Mouse (Mus musculus) CH12.LX (cell line): Measurements from ENCODE around the gene Smim24. TPM values are rescaled to one million over a fixed set of nuclear protein-coding genes. Genes with fewer than 3 reads are reported as not detected.

Experiments
- DNase-seq: peaks from one replicate; pipeline ENCODE4 v3.0.0-alpha.2; 2013; ENCODE audit errors: extremely low read depth
- H3K27ac ChIP-seq: 2 replicates; pipeline ENCODE4 v1.5.1; 2012; ENCODE audit warnings: low read depth, mild to moderate bottlenecking, control low read depth, moderate library complexity; ENCODE audit not compliant: insufficient read depth
- H3K27me3 ChIP-seq: replicated peaks from 2 replicates; pipeline ENCODE3; 2012; ENCODE audit warnings: inconsistent platforms
- H3K36me3 ChIP-seq, 2 experiments: replicated peaks in 1 of 2; 2 replicates each; pipeline versions ENCODE3 to v1.6.1; 2012; ENCODE audit warnings: inconsistent platforms in 1 of 2, low read length in 1 of 2, mild to moderate bottlenecking in 1 of 2, mixed read lengths in 1 of 2, moderate library complexity in 1 of 2; ENCODE audit not compliant: control insufficient read depth in 1 of 2, insufficient read depth in 1 of 2
- H3K4me1 ChIP-seq, 2 experiments: 2 replicates each; pipeline ENCODE4 v1.6.1; 2012; ENCODE audit warnings: inconsistent platforms in 1 of 2, moderate library complexity in 1 of 2; ENCODE audit not compliant: insufficient read depth in 2 of 2, control insufficient read depth in 1 of 2
- H3K4me2 ChIP-seq: 2 replicates; pipeline ENCODE4 v1.6.1; 2012; ENCODE audit warnings: low read depth, mild to moderate bottlenecking, control low read depth; ENCODE audit not compliant: poor library complexity, insufficient read depth, severe bottlenecking
- H3K4me3 ChIP-seq, 3 experiments: fragments of 150-350 bp in 1 of 3; sonication (generic) in 1 of 3; replicated peaks in 1 of 3; 2 replicates each; pipeline versions ENCODE3 to v1.5.1; 2011 to 2012; ENCODE audit warnings: low read depth in 2 of 3, low read length in 2 of 3, mild to moderate bottlenecking in 2 of 3, moderate library complexity in 2 of 3, control low read depth in 1 of 3, improper control_type of control experiment in 1 of 3, inconsistent platforms in 1 of 3, mixed read lengths in 1 of 3; ENCODE audit not compliant: poor library complexity in 1 of 3
- H3K79me2 ChIP-seq: replicated peaks from 2 replicates; pipeline ENCODE4 v1.6.1; 2012; ENCODE audit warnings: mild to moderate bottlenecking, moderate library complexity; ENCODE audit not compliant: control insufficient read depth, poor library complexity, insufficient read depth, severe bottlenecking; ENCODE audit errors: extremely low read depth
- H3K9ac ChIP-seq: 2 replicates; pipeline ENCODE4 v1.6.1; 2012; ENCODE audit warnings: low read depth, mild to moderate bottlenecking, control low read depth, moderate library complexity; ENCODE audit not compliant: insufficient read depth
- H3K9me3 ChIP-seq: replicated peaks from 2 replicates; pipeline ENCODE3; 2012; ENCODE audit warnings: low read length, inconsistent platforms, mixed read lengths
- CHD1 ChIP-seq: IDR thresholded peaks from 2 replicates; pipeline ENCODE4 v1.6.1; 2012; ENCODE audit warnings: low read depth, low read length, improper control_type of control experiment, inconsistent platforms
- CTCF ChIP-seq, 2 experiments: IDR thresholded peaks in 1 of 2; conservative IDR thresholded peaks in 1 of 2; 2 replicates each; pipeline ENCODE4 v1.5.1; 2011 to 2012; ENCODE audit warnings: low read depth in 2 of 2, low read length in 2 of 2, improper control_type of control experiment in 1 of 2, inconsistent platforms in 1 of 2, mild to moderate bottlenecking in 1 of 2, moderate library complexity in 1 of 2
- EP300 ChIP-seq: IDR thresholded peaks from 2 replicates; pipeline ENCODE4 v1.6.1; 2011; ENCODE audit warnings: low read length, improper control_type of control experiment
- GABPA ChIP-seq: IDR thresholded peaks from 2 replicates; pipeline ENCODE4 v1.6.1; 2012; ENCODE audit warnings: low read depth, low read length, improper control_type of control experiment, inconsistent platforms; ENCODE audit not compliant: insufficient replicate concordance
- HCFC1 ChIP-seq: IDR thresholded peaks from 2 replicates; pipeline ENCODE4 v1.6.1; 2012; ENCODE audit warnings: low read depth, mild to moderate bottlenecking, inconsistent platforms, low read length, improper control_type of control experiment
- JUND ChIP-seq: conservative IDR thresholded peaks from 2 replicates; pipeline ENCODE4 v1.6.1; 2011; ENCODE audit warnings: low read depth, low read length, improper control_type of control experiment
- MAFK ChIP-seq: IDR thresholded peaks from 2 replicates; pipeline ENCODE4 v1.6.1; 2011; ENCODE audit warnings: low read length, improper control_type of control experiment; ENCODE audit not compliant: insufficient replicate concordance
- MAX ChIP-seq: IDR thresholded peaks from 2 replicates; pipeline ENCODE4 v1.6.1; 2011; ENCODE audit warnings: low read length, improper control_type of control experiment
- MEF2A ChIP-seq: IDR thresholded peaks from 2 replicates; pipeline ENCODE4 v1.6.1; 2014; ENCODE audit warnings: low read depth, mild to moderate bottlenecking, inconsistent platforms, low read length, improper control_type of control experiment, borderline replicate concordance
- MYC ChIP-seq: IDR thresholded peaks from 2 replicates; pipeline ENCODE4 v1.6.1; 2011; ENCODE audit warnings: low read depth, mild to moderate bottlenecking, improper control_type of control experiment, low read length
- NRF1 ChIP-seq: IDR thresholded peaks from 2 replicates; pipeline ENCODE4 v1.6.1; 2014; ENCODE audit warnings: low read depth, mild to moderate bottlenecking, inconsistent platforms, low read length, improper control_type of control experiment, moderate library complexity
- POLR2AphosphoS2 ChIP-seq: IDR thresholded peaks from 2 replicates; pipeline ENCODE4 v1.6.1; 2011; ENCODE audit warnings: low read depth, low read length, improper control_type of control experiment
- SIN3A ChIP-seq: IDR thresholded peaks from 2 replicates; pipeline ENCODE4 v1.6.1; 2012; ENCODE audit warnings: low read length, improper control_type of control experiment, inconsistent platforms
- SMC3 ChIP-seq: IDR thresholded peaks from 2 replicates; pipeline ENCODE4 v1.6.1; 2011; ENCODE audit warnings: low read depth, low read length, improper control_type of control experiment
- UBTF ChIP-seq: IDR thresholded peaks from 2 replicates; pipeline ENCODE4 v1.6.1; 2012; ENCODE audit warnings: low read depth, mild to moderate bottlenecking, inconsistent platforms, low read length, improper control_type of control experiment, moderate library complexity
- USF1 ChIP-seq: IDR thresholded peaks from 2 replicates; pipeline ENCODE4 v1.6.1; 2014; ENCODE audit warnings: low read depth, mild to moderate bottlenecking, inconsistent platforms, low read length, improper control_type of control experiment
- dilution Hi-C: fragments of 300-500 bp; cut with MboI; formaldehyde crosslinking; loops from 2 replicates; pipeline ENCODE4 v1.14.3; 2020; ENCODE audit warnings: low sequenced_read_pairs; ENCODE audit not compliant: extremely low pct_unique_long_range_greater_than_20kb, extremely low pct_ligation_motif_present
- in situ Hi-C: fragments of 300-500 bp; cut with MboI; formaldehyde crosslinking; loops from 3 replicates; pipeline ENCODE4 v1.14.3; 2019; ENCODE audit warnings: low sequenced_read_pairs, low pct_ligation_motif_present, low pct_unique_long_range_greater_than_20kb, mixed read lengths
- polyA plus RNA-seq: library from polyadenylated mRNA; unstranded; fragments of >175 nt; gene quantifications from 2 replicates; pipeline ENCODE4 v1.2.1, GENCODE M21; 2012; ENCODE audit warnings: low read depth; ENCODE audit not compliant: insufficient read length
- total RNA-seq, 2 experiments: library from RNA; depleted of rRNA; stranded (reverse); fragments of 300-350 nt in 1 of 2; fragments of >200 nt in 1 of 2; gene quantifications; 2 replicates each; pipeline ENCODE4 v1.2.3; 2012 to 2014

Smim24 gene
- total and polyA plus RNA-seq, 3 experiments = 0.13 to 0.64 TPM; not detected in 1

- TF ChIP-seq CHD1 (no peak), SIN3A (0 out of 2 replicates have a peak, but pooled peaks have one; percentile 1), SMC3 (peak; percentile 8; the same call in 1 of the 2 replicates)
- TF ChIP-seq, all 38 proteins: peak for 2
- in situ Hi-C loops = no loop called here
- H3K4me3 ChIP-seq = no peak overlapping the region
- H3K4me1 ChIP-seq = peaks cover 27 to 51% of the 10 kb centered on the region in 2 experiments
- no peak overlapping the region for H3K4me2 ChIP-seq
- H3K9ac ChIP-seq = no peak overlapping the region
- peaks cover 15% of the 10 kb centered on the region for H3K27me3 ChIP-seq
- H3K79me2 ChIP-seq = no peaks in the 10 kb centered on the region
- H3K27ac ChIP-seq = no peak overlapping the region
- no peaks in the 10 kb centered on the region for H3K9me3 ChIP-seq
- dilution Hi-C loops = no loop called here
- no peaks in the 10 kb centered on the region for H3K36me3 ChIP-seq
- DNase-seq = no peak
These were observed 40.9 kb downstream of the Smim24 start for GRCm38 (mm10) chr10:81433541-81434289.

- dilution Hi-C loops = no loop called here
- no peak overlapping the region for H3K4me2 ChIP-seq
- no peak overlapping the region for H3K27ac ChIP-seq
- no peaks in the 10 kb centered on the region for H3K79me2 ChIP-seq
- no peak overlapping the region for H3K4me3 ChIP-seq
- H3K9ac ChIP-seq = no peak overlapping the region
- peaks cover 15% of the 10 kb centered on the region for H3K27me3 ChIP-seq
- in situ Hi-C loops = no loop called here
- no peaks in the 10 kb centered on the region for H3K36me3 ChIP-seq
- no peak for DNase-seq
- TF ChIP-seq GABPA (no peak), HCFC1 (no peak), POLR2AphosphoS2 (no peak), UBTF (no peak), NRF1 (no peak)
- TF ChIP-seq, all 38 proteins: peak for 0
- H3K9me3 ChIP-seq = no peaks in the 10 kb centered on the region
- H3K4me1 ChIP-seq = peaks cover 21 to 42% of the 10 kb centered on the region in 2 experiments
These were observed 41.8 kb downstream of the Smim24 start for GRCm38 (mm10) chr10:81434361-81435263.

- no peaks in the 10 kb centered on the region for H3K36me3 ChIP-seq
- H3K9me3 ChIP-seq = no peaks in the 10 kb centered on the region
- H3K9ac ChIP-seq = no peak overlapping the region
- H3K27me3 ChIP-seq = peaks cover 15% of the 10 kb centered on the region
- H3K79me2 ChIP-seq = no peaks in the 10 kb centered on the region
- TF ChIP-seq MAFK (no peak), JUND (no peak), MEF2A (no peak), MYC (no peak), SMC3 (no peak), POLR2AphosphoS2 (no peak), CTCF (conservative IDR thresholded peaks at IDR 0.05 in 1 of 2, IDR thresholded peaks at IDR 0.05 in 1 of 2; ENCODE audit: low read depth in 2 of 2, low read length in 2 of 2) (no peak), USF1 (no peak), EP300 (no peak), MAX (no peak)
- H3K27ac ChIP-seq = no peak overlapping the region
- DNase-seq = no peak
- in situ Hi-C loops = no loop called here
- dilution Hi-C loops = no loop called here
- no peak overlapping the region for H3K4me3 ChIP-seq
- H3K4me1 ChIP-seq = peaks cover 21 to 40% of the 10 kb centered on the region in 2 experiments
- H3K4me2 ChIP-seq = no peak overlapping the region
These were observed 42.6 kb downstream of the Smim24 start for GRCm38 (mm10) chr10:81435436-81435835.
